Mouse (Mus musculus) G1E (cell line): Measurements from ENCODE around the gene Olfr1254.

Experiments
- CTCF ChIP-seq: IDR thresholded peaks from 2 replicates; pipeline ENCODE4 v1.5.1; 2012; ENCODE audit warnings: low read depth, low read length, inconsistent platforms, mixed read lengths
- GATA1 ChIP-seq: IDR thresholded peaks from 2 replicates; pipeline ENCODE4 v1.6.1; 2012; ENCODE audit warnings: borderline replicate concordance, low read length, inconsistent platforms, mixed read lengths
- GATA2 ChIP-seq: IDR thresholded peaks from 2 replicates; pipeline ENCODE4 v1.6.1; 2012; ENCODE audit warnings: low read depth, low read length, inconsistent platforms, borderline replicate concordance

DNA sequence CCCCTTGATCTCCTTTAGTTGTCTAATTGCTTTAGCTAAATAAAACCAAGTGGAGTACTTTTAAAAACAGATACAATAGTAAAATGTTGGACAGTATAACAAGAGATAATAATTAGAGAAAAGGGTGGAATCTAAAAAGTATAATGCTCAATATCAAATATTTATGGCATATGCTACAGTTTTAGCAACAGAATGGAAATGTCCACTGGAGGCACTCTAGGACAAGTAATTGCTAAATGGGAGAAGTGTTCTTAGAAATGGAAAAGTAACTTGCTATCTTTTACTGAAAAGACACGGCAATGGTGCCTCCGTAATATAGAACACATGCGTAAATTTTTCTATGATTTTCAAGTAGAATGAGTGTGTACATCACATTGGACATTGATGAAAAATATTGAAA, 6.2 kb upstream of the Olfr1254 start:
- no peak for TF ChIP-seq GATA2
- no peak for TF ChIP-seq GATA1
- TF ChIP-seq CTCF = no peak
